Mouse (Mus musculus): ENCODE data around the gene Spag7.

Gene Spag7

GRCm38 (mm10) chr11:70639976-70640375 is 29.2 kb downstream of the Spag7 start:
- no peak for DNase-seq

- no peak for DNase-seq
These were observed 30.4 kb downstream of the Spag7 start, which contains the start of gene Gp1ba for GRCm38 (mm10) chr11:70638714-70639278. Gene Gp1ba (plus strand): TSS chr11:70639122.

- no peak for DNase-seq
These were observed 30.9 kb downstream of the Spag7 start for GRCm38 (mm10) chr11:70638293-70638692.

GRCm38 (mm10) chr11:70637764-70638163 is 31.5 kb downstream of the Spag7 start:
- DNase-seq, result no peak

GRCm38 (mm10) chr11:70635601-70636000 is 33.6 kb downstream of the Spag7 start:
- no peak for DNase-seq

GRCm38 (mm10) chr11:70630129-70630528 is 39.1 kb downstream of the Spag7 start:
- DNase-seq, result no peak

GRCm38 (mm10) chr11:70629557-70629956 is 39.7 kb downstream of the Spag7 start:
- DNase-seq, result no peak

- DNase-seq, result no peak
These were observed 40.8 kb downstream of the Spag7 start for GRCm38 (mm10) chr11:70628431-70628830.

- DNase-seq, result no peak
These were observed 42.3 kb downstream of the Spag7 start for GRCm38 (mm10) chr11:70626877-70627276.

- no peak for DNase-seq
These were observed 43.7 kb downstream of the Spag7 start for GRCm38 (mm10) chr11:70625473-70625872.

- DNase-seq, result no peak
These were observed 46.0 kb downstream of the Spag7 start for GRCm38 (mm10) chr11:70623053-70623742.

- no peak for DNase-seq
These were observed 47.0 kb downstream of the Spag7 start for GRCm38 (mm10) chr11:70621972-70622814.

- no peak for DNase-seq
These were observed 50.1 kb downstream of the Spag7 start, which contains the start of gene Chrne for GRCm38 (mm10) chr11:70619101-70619500. Gene Chrne (minus strand): TSS chr11:70619216.

- DNase-seq, result no peak
These were observed 53.6 kb downstream of the Spag7 start, which contains the start of gene 4930544D05Rik for GRCm38 (mm10) chr11:70615516-70616093. Gene 4930544D05Rik (plus strand): TSS chr11:70615848.

GRCm38 (mm10) chr11:70615074-70615473 is 54.1 kb downstream of the Spag7 start:
- peak; percentile 70 to 76 for DNase-seq
